Mouse (Mus musculus): ENCODE results near the gene Mbip. TPM values are rescaled to one million over a fixed set of nuclear protein-coding genes. Genes with fewer than 3 reads are reported as not detected.

Mbip gene
- polyA plus RNA-seq, 1 experiment from 2014 or later, result 211 TPM

DNA sequence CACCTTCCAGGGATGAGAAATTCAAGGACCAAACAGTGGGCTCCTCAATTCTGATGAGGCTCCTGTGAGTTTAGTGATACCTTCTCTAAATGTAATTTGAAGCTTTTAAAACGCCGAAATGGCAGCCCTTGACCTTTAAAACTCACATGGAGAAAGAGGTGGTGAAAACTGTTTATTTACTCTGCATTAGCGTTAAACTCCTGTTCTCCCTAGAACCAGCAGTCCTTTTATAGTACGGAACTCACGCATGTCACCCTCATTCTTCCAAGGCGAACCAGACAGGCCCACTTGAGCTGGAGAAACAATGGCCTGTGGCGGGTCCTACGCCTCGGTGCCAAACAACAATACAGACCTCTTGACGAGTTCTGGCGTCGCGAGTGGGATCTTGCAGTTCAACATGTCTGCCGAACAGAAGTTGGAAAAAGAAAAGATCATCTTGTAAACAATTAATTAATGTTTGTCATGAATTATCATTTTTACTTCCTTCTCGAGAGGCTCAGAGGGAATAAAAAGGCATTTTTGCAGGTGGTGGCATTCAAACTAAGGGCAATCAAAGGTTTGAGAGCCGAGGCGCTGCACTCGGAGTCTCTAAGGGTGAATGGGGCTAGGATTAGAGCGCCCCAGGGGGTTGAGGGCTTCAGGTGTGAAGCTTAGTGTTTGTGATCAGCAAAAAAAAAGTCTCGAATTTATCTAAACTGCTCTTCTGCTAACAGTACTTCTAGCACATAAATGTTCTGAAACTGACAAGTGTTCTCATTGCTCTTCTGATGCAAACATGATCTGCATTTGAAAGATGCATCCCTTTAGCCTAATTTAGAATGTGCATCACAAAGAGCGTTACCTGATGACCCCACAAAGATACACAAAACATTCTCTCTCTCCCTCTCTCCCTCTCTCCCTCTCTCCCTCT is 47.5 kb downstream of the Mbip start:
- H3K4me3 ChIP-seq (ENCODE audit: low read length), result no peak overlapping the region

DNA sequence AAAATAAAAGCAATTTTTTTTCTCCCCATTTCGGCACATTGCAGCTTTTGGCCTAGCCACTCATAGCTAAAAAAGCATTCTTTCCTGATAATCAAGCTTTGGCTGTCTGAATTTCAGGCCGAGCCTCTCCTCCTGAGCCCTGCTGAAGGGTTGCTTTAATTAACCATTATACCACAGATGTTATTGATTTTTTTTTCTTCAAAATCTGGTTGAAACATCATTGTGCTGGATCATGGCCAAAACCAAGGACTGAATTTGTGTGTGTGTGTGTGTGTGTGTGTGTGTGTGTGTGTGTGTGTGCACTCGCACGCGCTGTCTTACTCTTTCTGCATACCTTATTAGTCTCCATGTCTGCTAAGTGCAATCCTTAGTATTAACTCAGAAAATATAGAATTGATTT is 48.6 kb downstream of the Mbip start:
- H3K4me2 ChIP-seq (ENCODE audit: low read depth, low read length), result no peak overlapping the region
- peak overlapping the region; percentile 51 for H3K9ac ChIP-seq (ENCODE audit: low read length)
- H3K27me3 ChIP-seq (ENCODE audit: control insufficient read depth, insufficient read depth, low read depth, low read length), result no peaks in the 10 kb centered on the region
- WGBS, result 44% methylated on average over 5 of the region's 5 CpGs
- no peaks in the 10 kb centered on the region for H3K9me3 ChIP-seq (ENCODE audit: control insufficient read depth, low read length)
- H3K27ac ChIP-seq (ENCODE audit: low read length), result peak overlapping the region; percentile 93
- H3K4me3 ChIP-seq (ENCODE audit: low read length), result no peak overlapping the region
- no peaks in the 10 kb centered on the region for H3K36me3 ChIP-seq (ENCODE audit: control insufficient read depth, insufficient read depth, low read length)
- H3K4me1 ChIP-seq (replicated peaks; ENCODE audit: control insufficient read depth, insufficient read depth, low read length), result peaks cover 19% of the 10 kb centered on the region
- no peak for ATAC-seq (ENCODE audit: low read depth)

More for the DNA sequence above, 47.5 kb downstream of the Mbip start:
- H3K9ac ChIP-seq (ENCODE audit: low read length), result peak overlapping the region; percentile 37; the same call in 1 of the 2 replicates
- H3K27ac ChIP-seq (ENCODE audit: low read length), result peak overlapping the region; percentile 93
- no peaks in the 10 kb centered on the region for H3K9me3 ChIP-seq (ENCODE audit: control insufficient read depth, low read length)
- no peaks in the 10 kb centered on the region for H3K27me3 ChIP-seq (ENCODE audit: control insufficient read depth, insufficient read depth, low read depth, low read length)
- ATAC-seq (ENCODE audit: low read depth), result no peak
- 10% methylated on average over 21 of the region's 21 CpGs for WGBS
- no peak overlapping the region for H3K4me2 ChIP-seq (ENCODE audit: low read depth, low read length)
- H3K4me1 ChIP-seq (replicated peaks; ENCODE audit: control insufficient read depth, insufficient read depth, low read length), result peaks cover 25% of the 10 kb centered on the region
- H3K36me3 ChIP-seq (ENCODE audit: control insufficient read depth, insufficient read depth, low read length), result no peaks in the 10 kb centered on the region

DNA sequence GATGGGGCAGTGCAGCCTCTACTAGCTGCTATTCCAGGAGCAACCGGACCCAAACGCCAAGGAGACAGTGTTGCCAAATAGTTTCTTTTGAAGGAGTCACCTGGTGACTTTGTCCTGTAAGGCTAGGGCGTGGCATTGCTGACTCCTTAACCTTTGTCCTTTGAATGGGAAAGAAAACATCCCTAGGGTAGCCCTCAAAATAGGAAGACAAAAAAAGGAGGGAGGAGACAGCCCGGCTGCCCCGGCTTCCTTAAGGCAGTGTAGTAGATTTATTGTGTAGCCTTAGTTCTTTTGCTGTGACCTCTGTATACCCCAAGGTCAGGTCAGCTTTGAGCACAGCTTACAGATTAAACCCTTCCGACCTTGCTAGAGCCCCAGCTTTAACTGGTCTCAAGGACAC is 49.2 kb downstream of the Mbip start:
- ATAC-seq (ENCODE audit: low read depth), result peak; percentile 61
- H3K9ac ChIP-seq (ENCODE audit: low read length), result peak overlapping the region; percentile 51
- H3K9me3 ChIP-seq (ENCODE audit: control insufficient read depth, low read length), result no peaks in the 10 kb centered on the region
- H3K27ac ChIP-seq (ENCODE audit: low read length), result peak overlapping the region; percentile 93
- no peaks in the 10 kb centered on the region for H3K27me3 ChIP-seq (ENCODE audit: control insufficient read depth, insufficient read depth, low read depth, low read length)
- no peaks in the 10 kb centered on the region for H3K36me3 ChIP-seq (ENCODE audit: control insufficient read depth, insufficient read depth, low read length)
- 46% methylated on average over 6 of the region's 6 CpGs for WGBS
- H3K4me2 ChIP-seq (ENCODE audit: low read depth, low read length), result no peak overlapping the region
- peaks cover 14% of the 10 kb centered on the region for H3K4me1 ChIP-seq (replicated peaks; ENCODE audit: control insufficient read depth, insufficient read depth, low read length)
- H3K4me3 ChIP-seq (ENCODE audit: low read length), result no peak overlapping the region

DNA sequence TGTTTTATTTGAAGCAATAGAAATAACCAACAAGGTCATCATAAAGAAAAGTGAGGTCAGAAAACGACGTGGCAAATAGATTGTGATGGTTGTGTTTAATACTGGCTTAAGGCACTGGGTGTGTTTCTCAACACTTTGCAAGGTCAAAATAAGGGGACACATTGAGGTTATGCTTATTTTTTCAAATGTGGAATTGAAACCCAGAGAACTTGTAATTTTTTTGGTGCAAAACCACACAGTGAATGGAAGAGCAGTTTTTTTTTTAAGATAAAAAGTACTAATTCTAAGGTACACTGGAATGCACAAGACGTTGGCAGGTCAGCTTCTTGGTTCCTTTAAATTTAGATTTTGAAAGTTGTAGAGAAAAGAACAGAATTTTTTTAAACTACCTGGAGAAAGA is 50.5 kb downstream of the Mbip start:
- Histone ChIP-seq H3K36me3 (ENCODE audit: control insufficient read depth, insufficient read depth, low read length) (no peaks in the 10 kb centered on the region), H3K4me1 (replicated peaks; ENCODE audit: control insufficient read depth, insufficient read depth, low read length) (peaks cover 16% of the 10 kb centered on the region), H3K27me3 (ENCODE audit: control insufficient read depth, insufficient read depth, low read depth, low read length) (no peaks in the 10 kb centered on the region), H3K27ac (ENCODE audit: low read length) (no peak overlapping the region), H3K4me3 (ENCODE audit: low read length) (no peak overlapping the region), H3K9me3 (ENCODE audit: control insufficient read depth, low read length) (no peaks in the 10 kb centered on the region), H3K4me2 (ENCODE audit: low read depth, low read length) (no peak overlapping the region), H3K9ac (ENCODE audit: low read length) (no peak overlapping the region)
- WGBS, result 61% methylated on average over 3 of the region's 3 CpGs
- ATAC-seq (ENCODE audit: low read depth), result no peak

DNA sequence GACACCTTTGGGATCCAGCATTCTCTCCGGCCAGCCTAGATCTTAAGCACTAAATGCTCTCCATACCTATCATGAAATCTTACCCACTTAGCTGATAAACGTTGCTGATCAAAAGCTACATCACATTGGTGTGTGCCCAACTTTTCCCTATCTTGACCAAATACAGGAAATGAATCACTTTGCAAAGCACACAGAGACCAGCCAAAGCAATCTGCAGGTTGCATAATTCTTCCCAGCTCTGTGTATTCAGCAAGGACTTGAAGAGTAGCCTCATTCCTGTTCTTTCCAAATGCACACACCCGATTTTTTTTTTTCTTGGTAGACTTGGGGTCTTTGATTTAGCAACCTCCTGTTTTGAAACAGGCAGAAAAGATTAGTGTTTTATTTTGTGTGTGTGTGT is 57.1 kb downstream of the Mbip start:
- Histone ChIP-seq H3K27ac (ENCODE audit: low read length) (peak overlapping the region; percentile 88), H3K4me3 (ENCODE audit: low read length) (no peak overlapping the region), H3K36me3 (ENCODE audit: control insufficient read depth, insufficient read depth, low read length) (no peaks in the 10 kb centered on the region), H3K4me1 (replicated peaks; ENCODE audit: control insufficient read depth, insufficient read depth, low read length) (0 out of 2 replicates have a peak, but pooled peaks cover 3% of the 10 kb centered on the region), H3K27me3 (ENCODE audit: control insufficient read depth, insufficient read depth, low read depth, low read length) (no peaks in the 10 kb centered on the region), H3K9me3 (ENCODE audit: control insufficient read depth, low read length) (no peaks in the 10 kb centered on the region), H3K9ac (ENCODE audit: low read length) (no peak overlapping the region), H3K4me2 (ENCODE audit: low read depth, low read length) (no peak overlapping the region)
- 38% methylated on average over 3 of the region's 3 CpGs for WGBS
- peak; percentile 98 for ATAC-seq (ENCODE audit: low read depth)

DNA sequence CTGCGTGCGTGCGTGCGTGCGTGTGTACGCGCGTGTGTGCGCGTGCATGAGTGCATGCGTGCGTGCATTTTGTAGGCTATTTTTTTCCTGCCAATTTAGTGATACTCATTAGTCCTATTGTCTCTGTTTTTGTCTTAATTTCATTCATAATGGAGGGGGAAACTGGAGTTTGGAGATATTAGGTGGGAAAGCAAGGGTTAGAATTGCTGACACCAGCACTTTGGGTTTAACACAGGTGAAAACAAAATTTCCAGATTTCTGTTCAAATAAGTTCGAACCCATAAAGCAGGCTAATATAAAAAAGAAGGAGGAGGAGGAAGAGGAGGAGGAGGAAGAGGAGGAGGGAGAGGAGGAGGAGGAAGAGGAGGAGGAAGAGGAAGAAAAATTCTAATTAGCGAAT is 58.9 kb downstream of the Mbip start:
- Histone ChIP-seq H3K4me1 (replicated peaks; ENCODE audit: control insufficient read depth, insufficient read depth, low read length) (0 out of 2 replicates have a peak, but pooled peaks cover 5% of the 10 kb centered on the region), H3K9ac (ENCODE audit: low read length) (no peak overlapping the region), H3K4me2 (ENCODE audit: low read depth, low read length) (no peak overlapping the region), H3K9me3 (ENCODE audit: control insufficient read depth, low read length) (no peaks in the 10 kb centered on the region), H3K36me3 (ENCODE audit: control insufficient read depth, insufficient read depth, low read length) (no peaks in the 10 kb centered on the region), H3K27ac (ENCODE audit: low read length) (peak overlapping the region; percentile 37), H3K27me3 (ENCODE audit: control insufficient read depth, insufficient read depth, low read depth, low read length) (no peaks in the 10 kb centered on the region), H3K4me3 (ENCODE audit: low read length) (no peak overlapping the region)
- ATAC-seq (ENCODE audit: low read depth), result no peak
- WGBS, result 94% methylated on average over 14 of the region's 14 CpGs

DNA sequence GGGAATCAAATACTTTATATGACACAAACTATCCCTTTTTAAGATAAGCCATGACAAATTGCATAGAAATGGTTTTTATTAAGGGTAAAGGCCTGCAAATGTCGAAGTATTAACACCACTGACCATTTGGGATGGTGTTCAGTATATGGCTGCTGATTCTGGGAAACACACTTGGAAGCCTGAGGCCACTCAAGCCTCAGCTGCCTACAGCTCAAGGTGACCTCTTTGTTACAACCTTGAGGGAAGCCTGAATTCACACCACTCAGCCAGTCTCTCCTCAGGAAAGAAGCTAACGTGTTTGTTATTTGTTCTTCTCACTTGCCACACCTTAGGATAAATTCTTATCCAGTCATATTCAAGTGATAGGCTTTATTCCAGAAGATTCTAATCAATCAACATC is 61.5 kb downstream of the Mbip start:
- H3K27me3 ChIP-seq (ENCODE audit: control insufficient read depth, insufficient read depth, low read depth, low read length), result no peaks in the 10 kb centered on the region
- no peaks in the 10 kb centered on the region for H3K36me3 ChIP-seq (ENCODE audit: control insufficient read depth, insufficient read depth, low read length)
- no peak overlapping the region for H3K4me3 ChIP-seq (ENCODE audit: low read length)
- no peak for ATAC-seq (ENCODE audit: low read depth)
- whole genome bisulfite sequencing, result 64% methylated on average over 2 of the region's 2 CpGs
- H3K4me2 ChIP-seq (ENCODE audit: low read depth, low read length), result no peak overlapping the region
- H3K27ac ChIP-seq (ENCODE audit: low read length), result no peak overlapping the region
- 0 out of 2 replicates have a peak, but pooled peaks cover 2% of the 10 kb centered on the region for H3K4me1 ChIP-seq (replicated peaks; ENCODE audit: control insufficient read depth, insufficient read depth, low read length)
- H3K9me3 ChIP-seq (ENCODE audit: control insufficient read depth, low read length), result no peaks in the 10 kb centered on the region
- no peak overlapping the region for H3K9ac ChIP-seq (ENCODE audit: low read length)

DNA sequence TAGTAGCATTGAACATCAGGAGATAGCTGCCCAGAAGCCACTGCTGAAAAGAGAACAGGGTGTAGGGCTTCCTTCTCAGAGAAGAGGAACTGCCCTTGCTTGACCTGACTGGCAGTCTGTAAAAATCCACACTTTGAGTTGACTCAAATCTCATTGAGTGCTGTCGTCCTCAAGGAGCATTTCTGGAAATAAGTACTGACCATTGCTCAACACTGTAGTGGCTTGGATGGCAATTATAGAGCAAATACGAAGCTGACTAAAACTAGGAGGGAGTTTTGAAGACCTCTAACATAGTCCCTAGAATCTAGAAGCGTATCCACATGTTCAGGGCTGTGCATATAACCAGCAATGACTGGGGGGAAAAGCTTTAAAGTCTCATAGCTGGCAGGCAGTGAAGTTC is 64.0 kb downstream of the Mbip start:
- ATAC-seq (ENCODE audit: low read depth), result peak; percentile 92
- 41% methylated on average over 3 of the region's 3 CpGs for WGBS
- Histone ChIP-seq H3K9ac (ENCODE audit: low read length) (no peak overlapping the region), H3K4me3 (ENCODE audit: low read length) (no peak overlapping the region), H3K27me3 (ENCODE audit: control insufficient read depth, insufficient read depth, low read depth, low read length) (no peaks in the 10 kb centered on the region), H3K4me2 (ENCODE audit: low read depth, low read length) (no peak overlapping the region), H3K27ac (ENCODE audit: low read length) (peak overlapping the region; percentile 89), H3K36me3 (ENCODE audit: control insufficient read depth, insufficient read depth, low read length) (no peaks in the 10 kb centered on the region), H3K9me3 (ENCODE audit: control insufficient read depth, low read length) (no peaks in the 10 kb centered on the region), H3K4me1 (replicated peaks; ENCODE audit: control insufficient read depth, insufficient read depth, low read length) (0 out of 2 replicates have a peak, but pooled peaks cover 2% of the 10 kb centered on the region)

Data from lung, embryonic 16.5 days (tissue).